Mouse (Mus musculus) kidney, postnatal 36 days (tissue): ENCODE measurements around the gene Arhgef3.

ENCODE experiments used
- DNase-seq, 2 experiments: peaks; one replicate each; pipeline ENCODE4 v3.0.0; 2021 to 2022; ENCODE audit warnings: mixed read lengths in 2 of 2

Gene Arhgef3

GRCm38 (mm10) chr14:27383321-27383830, 268.7 kb downstream of the Arhgef3 start:
- DNase-seq = no peak

GRCm38 (mm10) chr14:27384143-27384542, 269.4 kb downstream of the Arhgef3 start:
- DNase-seq = no peak

- DNase-seq = peak in 1 of 2 experiments; percentile 40
These were observed 273.9 kb downstream of the Arhgef3 start for GRCm38 (mm10) chr14:27388616-27389015.

- DNase-seq = no peak
These were observed 275.0 kb downstream of the Arhgef3 start for GRCm38 (mm10) chr14:27389722-27390121.

GRCm38 (mm10) chr14:27390663-27391062, 276.0 kb downstream of the Arhgef3 start:
- DNase-seq = no peak

- no peak for DNase-seq
These were observed 277.1 kb downstream of the Arhgef3 start for GRCm38 (mm10) chr14:27391776-27392308.

GRCm38 (mm10) chr14:27392660-27393059, 278.0 kb downstream of the Arhgef3 start:
- DNase-seq = no peak

GRCm38 (mm10) chr14:27393806-27394205, 279.1 kb downstream of the Arhgef3 start:
- DNase-seq = no peak

- no peak for DNase-seq
These were observed 281.7 kb downstream of the Arhgef3 start for GRCm38 (mm10) chr14:27396424-27396823.

GRCm38 (mm10) chr14:27397526-27397925, 282.8 kb downstream of the Arhgef3 start:
- DNase-seq = no peak

GRCm38 (mm10) chr14:27400495-27400894, 285.8 kb downstream of the Arhgef3 start:
- DNase-seq = no peak

- no peak for DNase-seq
These were observed 287.1 kb downstream of the Arhgef3 start for GRCm38 (mm10) chr14:27401717-27402278.

- DNase-seq = peak in 1 of 2 experiments; percentile 26
These were observed 287.9 kb downstream of the Arhgef3 start for GRCm38 (mm10) chr14:27402332-27403250.

GRCm38 (mm10) chr14:27405452-27405851, 290.8 kb downstream of the Arhgef3 start:
- peak in 1 of 2 experiments; percentile 35 for DNase-seq

GRCm38 (mm10) chr14:27405947-27406346, 291.2 kb downstream of the Arhgef3 start:
- DNase-seq = no peak

GRCm38 (mm10) chr14:27408240-27408639, 293.5 kb downstream of the Arhgef3 start:
- DNase-seq = peak; percentile 45 to 61

- DNase-seq = no peak
These were observed 295.0 kb downstream of the Arhgef3 start for GRCm38 (mm10) chr14:27409662-27410061.

GRCm38 (mm10) chr14:27411492-27411891, 296.8 kb downstream of the Arhgef3 start:
- no peak for DNase-seq

- no peak for DNase-seq
These were observed 298.0 kb downstream of the Arhgef3 start for GRCm38 (mm10) chr14:27412699-27413098.

- no peak for DNase-seq
These were observed 299.3 kb downstream of the Arhgef3 start for GRCm38 (mm10) chr14:27413961-27414360.

- peak in 1 of 2 experiments; percentile 11 for DNase-seq
These were observed 306.1 kb downstream of the Arhgef3 start for GRCm38 (mm10) chr14:27420816-27421215.

- no peak for DNase-seq
These were observed 307.6 kb downstream of the Arhgef3 start for GRCm38 (mm10) chr14:27422301-27422700.

GRCm38 (mm10) chr14:27428573-27428972, 313.9 kb downstream of the Arhgef3 start, which contains the start of gene Fam208a:
Gene Fam208a (plus strand): TSS chr14:27428834.
- peak; percentile 97 to 98 for DNase-seq
